Mouse (Mus musculus) forebrain, embryonic 11.5 days (tissue): ENCODE results near the gene Zfp759. TPM values are rescaled to one million over a fixed set of nuclear protein-coding genes. Genes with fewer than 3 reads are reported as not detected.
"Not testable (repeated sequence)": the region's sequence is repeated elsewhere in the genome, so short reads cannot be mapped to it uniquely, and the experiment has no call there.

ENCODE experiments used
- ATAC-seq: fragments of 200-750 bp; cut with Nextera tagmentation; replicated peaks from 2 replicates; pipeline ENCODE4 v1.8.0; 2017; ENCODE audit warnings: moderate TSS enrichment; ENCODE audit not compliant: low FRiP score
- DNase-seq: peaks from one replicate; pipeline ENCODE4 v3.0.0-alpha.2; 2017; ENCODE audit warnings: low spot score
- H3K27ac ChIP-seq: fragments of 300-500 bp; sonication (generic); 2 replicates; pipeline ENCODE4 v1.5.1; 2014; ENCODE audit warnings: low read depth, low read length
- H3K27me3 ChIP-seq: fragments of 300-500 bp; sonication (generic); 2 replicates; pipeline ENCODE4 v1.6.1; 2014; ENCODE audit warnings: mild to moderate bottlenecking, low read length, mixed read lengths; ENCODE audit not compliant: control insufficient read depth, insufficient read depth
- H3K36me3 ChIP-seq: fragments of 300-500 bp; sonication (generic); 2 replicates; pipeline ENCODE4 v1.6.1; 2014; ENCODE audit warnings: mild to moderate bottlenecking, low read length, moderate library complexity, mixed read lengths; ENCODE audit not compliant: control insufficient read depth, insufficient read depth
- H3K4me1 ChIP-seq: fragments of 300-500 bp; sonication (generic); replicated peaks from 2 replicates; pipeline ENCODE4 v1.6.1; 2014; ENCODE audit warnings: low read length, mixed read lengths; ENCODE audit not compliant: control insufficient read depth, insufficient read depth
- H3K4me2 ChIP-seq: fragments of 300-500 bp; sonication (generic); 2 replicates; pipeline ENCODE4 v1.6.1; 2014; ENCODE audit warnings: low read depth, mild to moderate bottlenecking, low read length, moderate library complexity, mixed read lengths; ENCODE audit not compliant: severe bottlenecking
- H3K4me3 ChIP-seq: fragments of 300-500 bp; sonication (generic); 2 replicates; pipeline ENCODE4 v1.5.1; 2014; ENCODE audit warnings: low read depth, low read length
- H3K9ac ChIP-seq: fragments of 300-500 bp; sonication (generic); 2 replicates; pipeline ENCODE4 v1.6.1; 2014; ENCODE audit warnings: low read length
- H3K9me3 ChIP-seq: fragments of 300-500 bp; sonication (generic); 2 replicates; pipeline ENCODE4 v1.6.1; 2016; ENCODE audit warnings: low read length, mixed read lengths; ENCODE audit not compliant: control insufficient read depth
- WGBS: fragments of 180-500 bp; shearing (Covaris S2); extraction: QIAGEN DNeasy Blood & Tissue Kit; methylation state at CpG from one replicate; pipeline ENCODE4 v1.1.7; 2014; 5-methylcytosine and 5-hydroxymethylcytosine counted together
- polyA plus RNA-seq: library from polyadenylated mRNA; unstranded; fragments of >200 nt; fragmentation: Nextera tagmentation; extraction: Ambion mirVana; gene quantifications from 2 replicates; pipeline ENCODE4 v1.2.1, GENCODE M21; 2014

The Zfp759 gene
- 2.1 and 2.3 TPM in 2 replicates for polyA plus RNA-seq

- ATAC-seq, H3K4me3 ChIP-seq, H3K4me1 ChIP-seq, H3K9ac ChIP-seq, DNase-seq, H3K27me3 ChIP-seq, H3K9me3 ChIP-seq, H3K4me2 ChIP-seq, H3K36me3 ChIP-seq, H3K27ac ChIP-seq: not testable (repeated sequence)
Observed at GRCm38 (mm10) chr13:67121360-67121759, at the start of gene Zfp759. Gene Zfp759 (plus strand): TSS chr13:67121660.

- H3K9ac ChIP-seq = no peak overlapping the region
- no peak for DNase-seq
- no peak overlapping the region for H3K27ac ChIP-seq
- no peak overlapping the region for H3K4me3 ChIP-seq
- no peak for ATAC-seq
- H3K4me2 ChIP-seq = no peak overlapping the region
- peaks cover 23% of the 10 kb centered on the region for H3K9me3 ChIP-seq
- H3K4me1 ChIP-seq = no peaks in the 10 kb centered on the region
- no peaks in the 10 kb centered on the region for H3K27me3 ChIP-seq
- H3K36me3 ChIP-seq = peaks cover 37% of the 10 kb centered on the region
- 94% methylated on average over 2 of the region's 2 CpGs for WGBS
Observed at GRCm38 (mm10) chr13:67072786-67073185, 48.7 kb upstream of the Zfp759 start.

GRCm38 (mm10) chr13:67077244-67077643 lies 44.2 kb upstream of the Zfp759 start:
- H3K9me3 ChIP-seq = peaks cover 6% of the 10 kb centered on the region; the same call in 1 of the 2 replicates
- 90% methylated on average over 2 of the region's 2 CpGs for WGBS
- no peak overlapping the region for H3K27ac ChIP-seq
- H3K4me1 ChIP-seq = no peaks in the 10 kb centered on the region
- no peak for ATAC-seq
- peaks cover 18% of the 10 kb centered on the region for H3K36me3 ChIP-seq
- no peak overlapping the region for H3K4me2 ChIP-seq
- H3K4me3 ChIP-seq = no peak overlapping the region
- DNase-seq = no peak
- H3K27me3 ChIP-seq = no peaks in the 10 kb centered on the region
- no peak overlapping the region for H3K9ac ChIP-seq

- no peaks in the 10 kb centered on the region for H3K27me3 ChIP-seq
- H3K4me2 ChIP-seq = peak overlapping the region; percentile 59
- 0% methylated on average over 24 of the region's 24 CpGs for WGBS
- ATAC-seq (peak; percentile 99), DNase-seq (peak; percentile 86)
- peak overlapping the region; percentile 55 for H3K27ac ChIP-seq
- H3K4me1 ChIP-seq = no peaks in the 10 kb centered on the region
- no peaks in the 10 kb centered on the region; the same call in 1 of the 2 replicates for H3K9me3 ChIP-seq
- H3K4me3 ChIP-seq = peak overlapping the region; percentile 55
- peak overlapping the region; percentile 57 for H3K9ac ChIP-seq
- H3K36me3 ChIP-seq = no peaks in the 10 kb centered on the region
Observed at GRCm38 (mm10) chr13:67081142-67081713, 40.2 kb upstream of the Zfp759 start.

- H3K9me3 ChIP-seq = no peaks in the 10 kb centered on the region; the same call in 1 of the 2 replicates
- no peak overlapping the region for H3K27ac ChIP-seq
- H3K4me1 ChIP-seq = no peaks in the 10 kb centered on the region
- no peaks in the 10 kb centered on the region for H3K36me3 ChIP-seq
- 64% methylated on average over 1 of the region's 1 CpGs for WGBS
- no peak overlapping the region for H3K4me2 ChIP-seq
- DNase-seq (no peak), ATAC-seq (no peak)
- H3K27me3 ChIP-seq = no peaks in the 10 kb centered on the region
- no peak overlapping the region for H3K4me3 ChIP-seq
- no peak overlapping the region for H3K9ac ChIP-seq
Observed at GRCm38 (mm10) chr13:67081946-67082345, 39.5 kb upstream of the Zfp759 start.

- Histone ChIP-seq H3K4me1 (no peaks in the 10 kb centered on the region), H3K9me3 (no peaks in the 10 kb centered on the region), H3K27me3 (no peaks in the 10 kb centered on the region), H3K4me3 (no peak overlapping the region), H3K9ac (no peak overlapping the region), H3K4me2 (no peak overlapping the region), H3K27ac (no peak overlapping the region), H3K36me3 (no peaks in the 10 kb centered on the region)
- no peak for ATAC-seq
- DNase-seq = no peak
- WGBS = 90% methylated on average over 1 of the region's 1 CpGs
Observed at GRCm38 (mm10) chr13:67090154-67090553, 31.3 kb upstream of the Zfp759 start.

GRCm38 (mm10) chr13:67097876-67098275 lies 23.6 kb upstream of the Zfp759 start, which contains the start of gene Zfp708:
Gene Zfp708 (minus strand): TSS chr13:67097976.
- 90% methylated on average over 10 of the region's 10 CpGs for WGBS
- no peaks in the 10 kb centered on the region for H3K4me1 ChIP-seq
- H3K36me3 ChIP-seq = no peaks in the 10 kb centered on the region
- DNase-seq (no peak), ATAC-seq (no peak)
- H3K4me2 ChIP-seq = no peak within 1 kb of the TSS
- H3K9ac ChIP-seq = no peak within 1 kb of the TSS
- H3K4me3 ChIP-seq = no peak within 1 kb of the TSS
- no peaks in the 10 kb centered on the region for H3K27me3 ChIP-seq
- H3K9me3 ChIP-seq = no peaks in the 10 kb centered on the region
- H3K27ac ChIP-seq = no peak within 1 kb of the TSS

- 70% methylated on average over 9 of the region's 9 CpGs for WGBS
Observed at GRCm38 (mm10) chr13:67107681-67108080, 13.8 kb upstream of the Zfp759 start.

More at GRCm38 (mm10) chr13:67107681-67108080, 13.8 kb upstream of the Zfp759 start:
- ATAC-seq (peak; percentile 4; the same call in 1 of the 2 replicates), DNase-seq (no peak)
- peak overlapping the region; percentile 75 for H3K9ac ChIP-seq
- no peaks in the 10 kb centered on the region; the same call in 1 of the 2 replicates for H3K4me1 ChIP-seq
- no peaks in the 10 kb centered on the region for H3K27me3 ChIP-seq
- peak overlapping the region; percentile 44 for H3K4me3 ChIP-seq
- no peak overlapping the region for H3K27ac ChIP-seq
- peak overlapping the region; percentile 80 for H3K4me2 ChIP-seq
- H3K36me3 ChIP-seq = no peaks in the 10 kb centered on the region
- no peaks in the 10 kb centered on the region for H3K9me3 ChIP-seq
